ENCODE assay signal across 8 mouse cellular contexts in genomic region chr11:86543960-86544638, GRCm38 (mm10). TPM values are rescaled to one million over a fixed set of nuclear protein-coding genes. Genes with fewer than 3 reads are reported as not detected.
DNase-seq lines count a peak whose midpoint lies in the region; ATAC-seq and TF ChIP-seq lines count a peak whose summit lies in the region.

No protein-coding gene starts in this region.

- 0 out of 2 replicates have a peak, but pooled peaks cover 14% of the 10 kb centered on the region for H3K4me1 ChIP-seq in forebrain, postnatal 0 days (ENCODE audit: insufficient read depth)
- peaks cover 16% of the 10 kb centered on the region for H3K4me1 ChIP-seq in limb, embryonic 12.5 days (replicated peaks)
- peaks cover 12% of the 10 kb centered on the region; the same call in 1 of the 2 replicates for H3K4me1 ChIP-seq in neural tube, embryonic 14.5 days (ENCODE audit: control insufficient read depth, insufficient read depth, low read length)

- peak overlapping the region; percentile 94 for H3K9ac ChIP-seq in forebrain, postnatal 0 days
- H3K9ac ChIP-seq in limb, embryonic 12.5 days (replicated peaks) = peak overlapping the region; percentile 97
- H3K9ac ChIP-seq in neural tube, embryonic 14.5 days (replicated peaks; ENCODE audit: low read depth, low read length) = peak overlapping the region; percentile 93

- H3K9me3 ChIP-seq in forebrain, postnatal 0 days (ENCODE audit: low read length) = no peaks in the 10 kb centered on the region
- H3K9me3 ChIP-seq in limb, embryonic 12.5 days = no peaks in the 10 kb centered on the region
- no peaks in the 10 kb centered on the region for H3K9me3 ChIP-seq in neural tube, embryonic 14.5 days (ENCODE audit: control insufficient read depth, low read length)

- peak overlapping the region; percentile 94 for H3K27ac ChIP-seq in gastrocnemius, adult 2 months
- peak overlapping the region; percentile 90 for H3K27ac ChIP-seq in forebrain, postnatal 0 days (ENCODE audit: low read depth, low read length)
- H3K27ac ChIP-seq in limb, embryonic 12.5 days = peak overlapping the region; percentile 87
- H3K27ac ChIP-seq in neural tube, embryonic 14.5 days (ENCODE audit: low read depth, low read length) = peak overlapping the region; percentile 82

- intact Hi-C loops in gastrocnemius, adult 2 months (cut with DNase I) = no loop called here
- intact Hi-C loops in gastrocnemius, postnatal 14 days (cut with DNase I; ENCODE audit: low total_unique reads) = no loop called here

- peak; percentile 68 for DNase-seq in gastrocnemius, adult 2 months
- DNase-seq in gastrocnemius, postnatal 14 days = no peak
- DNase-seq in urinary bladder, postnatal 10 days (ENCODE audit: low spot score) = peak; percentile 24
- DNase-seq in urinary bladder, adult 2 months (ENCODE audit: low spot score) = no peak
- DNase-seq in forebrain, postnatal 0 days = peak; percentile 9
- DNase-seq in thymus, postnatal 10 days (ENCODE audit: low spot score in 2 of 2) = no peak

- peak; percentile 66 for ATAC-seq in forebrain, postnatal 0 days
- ATAC-seq in limb, embryonic 12.5 days (ENCODE audit: insufficient number of reproducible peaks, insufficient read depth, low FRiP score, low TSS enrichment, low read depth) = peak; percentile 65
- ATAC-seq in neural tube, embryonic 14.5 days (ENCODE audit: low read depth) = peak; percentile 50; the same call in 1 of the 2 replicates

- no peak for TF ChIP-seq CTCF in gastrocnemius, adult 2 months (IDR thresholded peaks at IDR 0.05)
- TF ChIP-seq CTCF in forebrain, postnatal 0 days (IDR thresholded peaks at IDR 0.05; ENCODE audit: low read depth) = no peak

- no peaks in the 10 kb centered on the region for H3K27me3 ChIP-seq in forebrain, postnatal 0 days (ENCODE audit: insufficient read depth, low read length)
- H3K27me3 ChIP-seq in limb, embryonic 12.5 days = no peaks in the 10 kb centered on the region
- H3K27me3 ChIP-seq in neural tube, embryonic 14.5 days (ENCODE audit: control insufficient read depth, insufficient read depth, low read length) = no peaks in the 10 kb centered on the region

- H3K4me2 ChIP-seq in forebrain, postnatal 0 days (ENCODE audit: low read depth) = peak overlapping the region; percentile 64
- H3K4me2 ChIP-seq in limb, embryonic 12.5 days = peak overlapping the region; percentile 86
- peak overlapping the region; percentile 86 for H3K4me2 ChIP-seq in neural tube, embryonic 14.5 days (ENCODE audit: low read depth, low read length)

- H3K36me3 ChIP-seq in forebrain, postnatal 0 days (ENCODE audit: insufficient read depth) = no peaks in the 10 kb centered on the region
- peaks cover under 1% of the 10 kb centered on the region; the same call in 1 of the 2 replicates for H3K36me3 ChIP-seq in limb, embryonic 12.5 days
- H3K36me3 ChIP-seq in neural tube, embryonic 14.5 days (ENCODE audit: control insufficient read depth, insufficient read depth, low read length) = no peaks in the 10 kb centered on the region

- WGBS in forebrain, postnatal 0 days = 8% methylated on average over 33 of the region's 50 CpGs
- under 1% methylated on average over 49 of the region's 50 CpGs for WGBS in limb, embryonic 12.5 days
- whole genome bisulfite sequencing in neural tube, embryonic 14.5 days = 0% methylated on average over 41 of the region's 50 CpGs

- peak overlapping the region; percentile 96 for H3K4me3 ChIP-seq in gastrocnemius, adult 2 months
- H3K4me3 ChIP-seq in forebrain, postnatal 0 days (ENCODE audit: low read depth, low read length) = peak overlapping the region; percentile 85
- H3K4me3 ChIP-seq in limb, embryonic 12.5 days (replicated peaks) = peak overlapping the region; percentile 98
- H3K4me3 ChIP-seq in neural tube, embryonic 14.5 days (ENCODE audit: low read depth, low read length) = peak overlapping the region; percentile 57

RNA-seq across cellular contexts. Expression of gene Rps6kb1, which starts 0.5 kb away (rescaled TPM):
- total RNA-seq in gastrocnemius, adult 2 months (2021) = 10 to 100 TPM; 21.1 to 22.3 TPM
- 10 to 100 TPM; 28.8 to 28.9 TPM for total RNA-seq in gastrocnemius, postnatal 14 days (2021)
- 17.4 and 17.9 TPM in 2 replicates for polyA plus RNA-seq in urinary bladder, adult 2 months (2012; rRNA removed)
- 34.2 and 51.8 TPM in 2 replicates for total RNA-seq in forebrain, postnatal 0 days (2014; rRNA removed)
- polyA plus RNA-seq in forebrain, postnatal 0 days (2015; fragmentation: Nextera tagmentation; extraction: Ambion mirVana) = 56.3 and 69.2 TPM in 2 replicates
- 78.3 and 83.8 TPM in 2 replicates for polyA plus RNA-seq in limb, embryonic 12.5 days (2016; fragmentation: Nextera tagmentation; extraction: Ambion mirVana)
- 46.4 and 47.2 TPM in 2 replicates for polyA plus RNA-seq in neural tube, embryonic 14.5 days (2014; fragmentation: Nextera tagmentation; extraction: Ambion mirVana)

RNA-seq across cellular contexts. Expression of gene Tubd1, which starts 0.7 kb away (rescaled TPM):
- 1 to 10 TPM; 6.9 to 8.5 TPM for total RNA-seq in gastrocnemius, adult 2 months (2021)
- total RNA-seq in gastrocnemius, postnatal 14 days (2021) = 1 to 10 TPM; 4.6 to 4.8 TPM
- polyA plus RNA-seq in urinary bladder, adult 2 months (2012; rRNA removed) = 6.5 and 7.9 TPM in 2 replicates
- total RNA-seq in forebrain, postnatal 0 days (2014; rRNA removed) = 3.1 and 4.3 TPM in 2 replicates
- 6.7 and 8.0 TPM in 2 replicates for polyA plus RNA-seq in forebrain, postnatal 0 days (2015; fragmentation: Nextera tagmentation; extraction: Ambion mirVana)
- polyA plus RNA-seq in limb, embryonic 12.5 days (2016; fragmentation: Nextera tagmentation; extraction: Ambion mirVana) = 9.8 and 11.5 TPM in 2 replicates
- 6.9 and 7.3 TPM in 2 replicates for polyA plus RNA-seq in neural tube, embryonic 14.5 days (2014; fragmentation: Nextera tagmentation; extraction: Ambion mirVana)

RNA-seq across cellular contexts. Expression of gene Rnft1, which starts 59.6 kb away (rescaled TPM):
- total RNA-seq in gastrocnemius, adult 2 months (2021) = 10 to 100 TPM; 42.1 to 45.2 TPM
- total RNA-seq in gastrocnemius, postnatal 14 days (2021) = 10 to 100 TPM; 38.4 to 54.9 TPM
- polyA plus RNA-seq in urinary bladder, adult 2 months (2012; rRNA removed) = 22.5 and 26.4 TPM in 2 replicates
- total RNA-seq in forebrain, postnatal 0 days (2014; rRNA removed) = 10.2 and 10.7 TPM in 2 replicates
- 11.4 and 15.0 TPM in 2 replicates for polyA plus RNA-seq in forebrain, postnatal 0 days (2015; fragmentation: Nextera tagmentation; extraction: Ambion mirVana)
- 33.3 and 36.9 TPM in 2 replicates for polyA plus RNA-seq in limb, embryonic 12.5 days (2016; fragmentation: Nextera tagmentation; extraction: Ambion mirVana)
- polyA plus RNA-seq in neural tube, embryonic 14.5 days (2014; fragmentation: Nextera tagmentation; extraction: Ambion mirVana) = 13.4 and 16.4 TPM in 2 replicates

Comparison
In these comparisons a context has a peak if more than half of its experiments do, and no peak if none do; other contexts are left out.
1. DNase-seq: peak in gastrocnemius, adult 2 months (single experiment), urinary bladder, postnatal 10 days (single experiment) and forebrain, postnatal 0 days (single experiment); none in gastrocnemius, postnatal 14 days (single experiment), urinary bladder, adult 2 months (single experiment) and thymus, postnatal 10 days (0 of 2).
2. Peak in every context shown above with its lines, with median percentiles within 50 percentile points of each other: H3K27ac ChIP-seq, H3K4me3 ChIP-seq, ATAC-seq, H3K4me2 ChIP-seq and H3K9ac ChIP-seq.